Mouse (Mus musculus) embryonic facial prominence, embryonic 15.5 days (tissue): ENCODE results near the gene Yipf3. TPM values are rescaled to one million over a fixed set of nuclear protein-coding genes. Genes with fewer than 3 reads are reported as not detected.
A peak's percentile ranks its signal among the peaks of the same experiment; 100 is the strongest.

Experiments used
- ATAC-seq: fragments of 200-750 bp; cut with Nextera tagmentation; 2 replicates; pipeline ENCODE4 v1.8.0; 2017; ENCODE audit warnings: low read depth, moderate TSS enrichment; ENCODE audit not compliant: insufficient number of reproducible peaks, low FRiP score, low TSS enrichment
- H3K27ac ChIP-seq: fragments of 300-500 bp; sonication (generic); replicated peaks from 2 replicates; pipeline ENCODE4 v1.5.1; 2015; ENCODE audit warnings: mild to moderate bottlenecking, inconsistent platforms
- H3K27me3 ChIP-seq: fragments of 300-500 bp; sonication (generic); 2 replicates; pipeline ENCODE4 v1.6.1; 2015; ENCODE audit warnings: inconsistent platforms
- H3K36me3 ChIP-seq: fragments of 300-500 bp; sonication (generic); 2 replicates; pipeline ENCODE4 v1.6.1; 2015; ENCODE audit warnings: mild to moderate bottlenecking, inconsistent platforms
- H3K4me1 ChIP-seq: fragments of 300-500 bp; sonication (generic); 2 replicates; pipeline ENCODE4 v1.6.1; 2015; ENCODE audit warnings: inconsistent platforms
- H3K4me2 ChIP-seq: fragments of 300-500 bp; sonication (generic); replicated peaks from 2 replicates; pipeline ENCODE4 v1.6.1; 2015; ENCODE audit warnings: mild to moderate bottlenecking, inconsistent platforms
- H3K4me3 ChIP-seq: fragments of 300-500 bp; sonication (generic); replicated peaks from 2 replicates; pipeline ENCODE4 v1.5.1; 2015; ENCODE audit warnings: mild to moderate bottlenecking, inconsistent platforms
- H3K9ac ChIP-seq: fragments of 300-500 bp; sonication (generic); 2 replicates; pipeline ENCODE4 v1.6.1; 2015; ENCODE audit warnings: inconsistent platforms
- H3K9me3 ChIP-seq: fragments of 300-500 bp; sonication (generic); replicated peaks from 2 replicates; pipeline ENCODE4 v1.6.1; 2016; ENCODE audit warnings: inconsistent platforms
- WGBS: fragments of 180-500 bp; shearing (Covaris S2); methylation state at CpG from one replicate; pipeline ENCODE4 v1.1.7; 2015; 5-methylcytosine and 5-hydroxymethylcytosine counted together
- microRNA counts: library from miRNA; unstranded; fragments of <30 nt; microRNA quantifications from one replicate; lab custom pipeline; 2016
- microRNA-seq: library from miRNA; unstranded; fragments of <30 nt; microRNA quantifications from one replicate; pipeline ENCODE4, GENCODE M21; 2016; ENCODE audit warnings: borderline number of aligned reads
- polyA plus RNA-seq: library from polyadenylated mRNA; unstranded; fragments of >200 nt; fragmentation: Nextera tagmentation; extraction: Ambion mirVana; gene quantifications from 2 replicates; pipeline ENCODE4 v1.2.1, GENCODE M21; 2015

The Yipf3 gene
- polyA plus RNA-seq, 1 experiment from 2014 or later = 141 TPM

DNA sequence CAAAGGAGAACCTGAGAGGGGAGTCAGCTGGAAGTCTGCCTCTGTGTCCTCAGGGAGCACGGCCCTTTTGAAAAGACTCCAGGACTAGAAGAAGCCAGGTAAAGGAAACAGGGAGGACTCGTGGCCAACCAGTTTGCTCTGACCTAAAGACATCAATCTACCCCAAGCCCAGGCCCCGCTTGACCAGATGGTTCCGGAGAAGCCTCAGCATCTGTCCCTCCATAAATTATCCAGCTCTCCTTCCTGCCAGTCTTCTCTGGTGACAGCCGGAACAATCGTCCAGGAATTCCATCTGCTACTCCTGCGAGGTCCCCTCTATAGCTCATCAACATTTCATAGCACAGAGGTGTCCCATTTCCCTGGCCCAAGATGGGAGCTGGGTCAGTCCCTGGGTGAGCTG lies 36.8 kb downstream of the Yipf3 start:
- ATAC-seq = no peak
- Histone ChIP-seq H3K27ac (no peak overlapping the region), H3K9me3 (no peaks in the 10 kb centered on the region), H3K36me3 (peaks cover 8% of the 10 kb centered on the region), H3K4me2 (no peak overlapping the region), H3K4me1 (peaks cover 44% of the 10 kb centered on the region), H3K27me3 (no peaks in the 10 kb centered on the region), H3K9ac (no peak overlapping the region), H3K4me3 (no peak overlapping the region)
- 57% methylated on average over 7 of the region's 7 CpGs for WGBS

DNA sequence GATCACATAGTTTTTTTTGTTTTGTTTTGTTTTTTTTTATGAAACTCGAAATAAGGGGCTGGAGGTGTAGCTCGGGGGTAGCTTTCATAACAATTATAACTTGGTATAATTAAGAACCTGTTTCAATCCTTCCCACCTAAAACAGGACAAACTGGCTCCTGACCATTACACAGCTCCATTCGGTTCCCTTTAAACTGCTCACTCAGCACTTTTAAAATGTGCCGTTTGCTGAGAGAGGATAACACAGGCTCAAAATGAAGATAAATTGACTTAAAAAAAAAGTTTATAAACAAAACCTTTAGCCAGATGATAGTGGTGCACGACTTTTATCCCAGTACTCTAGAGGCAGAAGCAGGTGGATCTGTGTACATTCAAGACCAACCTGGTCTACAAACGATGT lies 37.5 kb downstream of the Yipf3 start:
- peaks cover 5% of the 10 kb centered on the region for H3K36me3 ChIP-seq
- H3K4me1 ChIP-seq = peaks cover 42% of the 10 kb centered on the region
- H3K4me2 ChIP-seq = no peak overlapping the region
- WGBS = 56% methylated on average over 6 of the region's 6 CpGs
- no peak overlapping the region for H3K4me3 ChIP-seq
- H3K9me3 ChIP-seq = no peaks in the 10 kb centered on the region
- no peak overlapping the region for H3K9ac ChIP-seq
- no peak for ATAC-seq
- H3K27ac ChIP-seq = no peak overlapping the region
- H3K27me3 ChIP-seq = no peaks in the 10 kb centered on the region

DNA sequence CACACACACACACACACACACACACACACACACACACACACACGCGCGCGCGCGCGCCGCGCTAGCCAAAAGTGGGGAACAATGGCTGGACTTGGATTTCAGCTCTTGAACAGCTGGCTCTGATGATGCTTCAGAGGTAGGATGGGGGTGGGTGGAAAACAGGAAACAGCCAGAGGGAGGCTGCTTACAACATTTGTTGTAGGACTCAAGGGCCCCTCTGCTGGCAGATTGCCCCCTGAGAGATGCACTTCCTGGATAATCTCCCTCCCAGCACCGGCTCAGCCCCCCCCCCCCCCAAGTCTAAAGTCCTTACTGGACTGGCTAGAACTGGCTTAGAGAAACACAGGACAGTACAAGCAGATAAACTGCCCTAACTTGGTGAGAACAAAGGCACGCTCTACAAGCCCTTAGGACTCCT lies 39.8 kb downstream of the Yipf3 start:
- peak overlapping the region; percentile 76 for H3K27ac ChIP-seq
- WGBS = 6% methylated on average over 11 of the region's 11 CpGs
- H3K27me3 ChIP-seq = no peaks in the 10 kb centered on the region
- peaks cover 22% of the 10 kb centered on the region for H3K4me1 ChIP-seq
- H3K36me3 ChIP-seq = no peaks in the 10 kb centered on the region
- H3K4me3 ChIP-seq = no peak overlapping the region
- ATAC-seq = peak; percentile 61
- H3K9me3 ChIP-seq = no peaks in the 10 kb centered on the region
- no peak overlapping the region for H3K9ac ChIP-seq
- H3K4me2 ChIP-seq = no peak overlapping the region; the same call in 1 of the 2 replicates

DNA sequence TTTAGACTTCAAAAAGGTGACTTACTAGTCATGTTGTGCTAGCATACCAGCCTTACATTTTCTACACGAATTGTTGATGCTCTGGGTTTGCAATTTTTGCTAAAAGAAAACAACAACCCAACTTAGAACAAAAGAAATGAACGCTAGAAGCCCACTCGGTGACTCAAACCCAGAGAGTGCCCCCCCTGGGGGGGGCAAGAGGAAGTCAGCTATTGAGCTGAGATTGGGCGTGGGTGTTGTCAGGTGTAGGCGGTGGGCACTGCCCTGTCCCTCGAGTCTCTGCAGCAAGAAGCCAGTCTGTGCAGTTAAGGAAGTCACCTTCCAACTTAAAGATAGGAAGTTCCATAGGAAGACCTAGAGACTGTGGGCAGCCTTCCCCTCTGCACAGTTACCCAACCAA lies 48.7 kb downstream of the Yipf3 start:
- Histone ChIP-seq H3K4me1 (peaks cover 21% of the 10 kb centered on the region), H3K27ac (no peak overlapping the region), H3K4me2 (peak overlapping the region; percentile 92), H3K36me3 (no peaks in the 10 kb centered on the region), H3K9me3 (no peaks in the 10 kb centered on the region), H3K9ac (no peak overlapping the region), H3K27me3 (peaks cover 47% of the 10 kb centered on the region), H3K4me3 (no peak overlapping the region)
- WGBS = 45% methylated on average over 6 of the region's 6 CpGs
- no peak for ATAC-seq

DNA sequence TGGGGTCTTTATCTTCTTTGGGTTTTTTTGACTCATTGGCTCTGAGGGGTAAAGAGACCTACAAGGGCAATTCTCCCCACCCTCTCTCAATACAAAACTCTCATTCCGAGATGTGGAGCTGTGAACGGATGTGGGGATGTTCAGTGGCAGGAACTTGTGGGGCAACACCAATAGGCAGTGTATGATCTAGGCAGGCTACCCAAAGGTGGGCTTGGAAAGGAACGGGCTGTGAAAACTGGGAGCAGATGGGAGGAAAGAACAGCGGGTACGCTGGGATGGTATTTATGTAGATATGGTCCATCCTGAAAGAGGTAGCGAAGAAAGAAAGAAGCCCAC lies 49.1 kb downstream of the Yipf3 start:
- Histone ChIP-seq H3K27ac (no peak overlapping the region), H3K27me3 (peaks cover 47% of the 10 kb centered on the region), H3K4me2 (peak overlapping the region; percentile 92), H3K36me3 (no peaks in the 10 kb centered on the region), H3K9me3 (no peaks in the 10 kb centered on the region), H3K4me1 (peaks cover 21% of the 10 kb centered on the region), H3K9ac (peak overlapping the region; percentile 15; the same call in 1 of the 2 replicates), H3K4me3 (peak overlapping the region; percentile 55)
- ATAC-seq = no peak
- WGBS = 7% methylated on average over 6 of the region's 6 CpGs

DNA sequence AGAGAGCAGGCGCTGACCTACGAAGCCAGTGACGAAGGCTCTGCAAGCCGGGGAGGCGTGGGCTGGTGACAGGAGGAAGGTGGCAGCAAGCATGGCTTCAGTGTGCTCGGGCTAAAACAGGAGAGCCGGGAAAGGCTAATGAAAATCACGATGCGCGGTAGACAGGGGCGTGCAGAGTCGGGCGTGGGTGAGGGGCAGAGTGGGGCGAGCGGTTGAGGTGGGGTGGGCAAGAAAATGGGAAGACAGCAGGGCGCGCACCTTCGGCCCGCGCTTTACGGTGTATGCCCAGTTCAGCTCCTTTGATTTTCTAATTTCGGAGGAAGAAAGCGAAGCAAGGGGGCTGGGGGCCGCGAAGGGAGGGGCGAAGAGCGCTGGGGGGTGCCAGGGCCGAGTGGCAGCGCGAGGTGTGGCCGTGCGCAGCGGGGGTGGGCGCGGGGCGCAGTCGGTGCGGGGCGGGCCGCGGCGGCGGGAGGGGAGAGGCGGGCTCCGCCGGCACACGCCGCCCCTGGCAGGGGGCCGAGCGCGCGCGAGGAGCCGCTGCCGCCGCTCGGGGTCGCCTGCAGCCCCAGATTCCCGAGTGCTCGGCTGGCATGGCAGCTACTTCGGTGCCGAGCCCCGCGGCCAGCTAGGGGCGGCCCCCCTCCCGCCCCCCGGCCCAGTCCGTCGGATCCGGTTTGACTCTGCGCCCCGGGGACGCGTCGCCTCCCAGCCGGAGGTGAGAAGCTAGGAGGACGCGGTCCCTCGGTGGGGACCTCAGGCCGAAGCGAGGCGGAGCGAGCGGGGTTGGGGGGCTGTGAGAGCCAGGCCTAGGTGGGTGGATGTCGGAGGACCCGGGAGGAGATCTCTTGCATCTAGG lies 49.7 kb downstream of the Yipf3 start, which contains the start of gene Dlk2:
TSS of gene Dlk2 (plus strand) at position 58 of the 856 bp plus-strand sequence.
- peak; percentile 49; the same call in 1 of the 2 replicates for ATAC-seq
- Histone ChIP-seq H3K9me3 (no peaks in the 10 kb centered on the region), H3K4me2 (peak within 1 kb of the TSS; percentile 92), H3K27me3 (peaks cover 47% of the 10 kb centered on the region), H3K4me3 (peak within 1 kb of the TSS; percentile 55), H3K27ac (0 out of 2 replicates have a peak within 1 kb of the TSS, but pooled peaks have one; percentile 5), H3K36me3 (no peaks in the 10 kb centered on the region), H3K9ac (peak within 1 kb of the TSS; percentile 15), H3K4me1 (peaks cover 21% of the 10 kb centered on the region)
- WGBS = under 1% methylated on average over 60 of the region's 86 CpGs

DNA sequence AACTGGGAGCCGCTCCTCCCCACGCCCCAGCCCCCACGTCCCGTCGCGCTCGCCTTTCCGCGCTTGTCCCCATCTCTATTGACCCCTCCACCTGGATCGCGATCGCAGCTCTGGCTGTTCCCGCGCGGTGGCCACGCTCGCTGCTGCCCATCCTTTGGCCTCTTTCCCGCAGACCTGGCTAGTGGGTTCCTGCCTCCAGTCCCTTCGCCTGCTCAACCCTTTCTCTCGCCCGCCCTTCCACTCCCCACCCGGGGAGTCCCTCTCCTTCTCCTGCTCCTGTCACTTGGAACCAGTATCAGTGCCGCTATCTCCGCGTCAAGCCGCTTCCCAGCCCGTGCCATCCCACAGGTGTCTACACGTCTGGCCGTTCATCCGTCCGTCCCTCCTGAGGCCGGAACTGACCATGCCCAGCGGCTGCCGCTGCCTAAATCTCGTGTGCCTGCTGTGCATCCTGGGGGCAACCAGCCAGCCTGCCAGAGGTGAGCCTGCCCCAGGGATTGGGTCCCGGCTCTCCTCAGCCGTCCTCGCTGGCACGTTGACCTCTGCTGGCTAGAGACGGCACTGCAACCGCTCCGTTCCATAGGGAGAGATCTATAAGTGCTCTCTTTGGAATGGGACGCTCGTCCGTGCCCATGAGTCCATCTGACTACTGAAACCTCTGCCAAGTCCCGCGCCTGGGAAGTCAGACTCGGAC lies 50.5 kb downstream of the Yipf3 start:
- Histone ChIP-seq H3K4me2 (peak overlapping the region; percentile 92), H3K27me3 (peaks cover 42% of the 10 kb centered on the region), H3K9ac (peak overlapping the region; percentile 15), H3K27ac (no peak overlapping the region), H3K4me1 (peaks cover 21% of the 10 kb centered on the region), H3K4me3 (peak overlapping the region; percentile 55), H3K9me3 (no peaks in the 10 kb centered on the region), H3K36me3 (no peaks in the 10 kb centered on the region; the same call in 1 of the 2 replicates)
- WGBS = 0% methylated on average over 48 of the region's 48 CpGs
- peak; percentile 80; the same call in 1 of the 2 replicates for ATAC-seq

DNA sequence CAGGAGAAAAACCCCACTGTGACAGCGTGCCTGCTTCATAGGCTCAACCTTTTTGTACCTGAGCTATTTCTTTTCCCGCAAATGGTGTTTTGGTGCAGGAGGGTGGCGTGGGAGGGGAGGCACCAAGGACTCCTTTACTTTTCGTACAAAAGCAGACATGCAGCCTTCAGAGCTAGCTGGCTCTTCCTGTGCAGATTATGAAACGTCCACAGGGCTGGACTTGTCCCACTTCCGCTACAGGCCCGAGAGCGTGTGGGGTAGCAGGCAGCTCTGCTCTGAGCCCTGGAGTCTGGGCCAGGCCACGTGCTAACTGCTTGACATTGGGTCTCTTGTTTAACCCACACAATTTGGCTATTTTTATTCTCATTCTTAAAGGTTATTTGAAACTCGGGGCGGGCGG lies 54.0 kb downstream of the Yipf3 start:
- peaks cover 21% of the 10 kb centered on the region for H3K4me1 ChIP-seq
- H3K4me2 ChIP-seq = no peak overlapping the region
- no peak overlapping the region for H3K4me3 ChIP-seq
- peaks cover 18% of the 10 kb centered on the region for H3K27me3 ChIP-seq
- no peak for ATAC-seq
- H3K9me3 ChIP-seq = no peaks in the 10 kb centered on the region
- peaks cover 18% of the 10 kb centered on the region for H3K36me3 ChIP-seq
- no peak overlapping the region for H3K9ac ChIP-seq
- no peak overlapping the region for H3K27ac ChIP-seq
- WGBS = 62% methylated on average over 12 of the region's 12 CpGs

MicroRNA genes within 50 kb of the gene (microRNA counts, 519-probe panel; counts per million panel counts)
- microRNA mmu-miR-693-3p (lab: Ali Mortazavi, UCI) = not detected
- not detected for microRNA mmu-miR-693-5p (lab: Ali Mortazavi, UCI)

Small RNAs within 50 kb of the gene (microRNA-seq; reads per million reads assigned to microRNA genes)
- 0.52 reads per million for gene Mir693

Other genes starting within 250 kb of the Yipf3 start
- gene Vegfa, start 215.7 kb upstream of the Yipf3 start, polyA plus RNA-seq = 4.6 and 6.9 TPM in 2 replicates
- gene Mrps18a, start 137.1 kb upstream of the Yipf3 start, polyA plus RNA-seq = 124 and 134 TPM in 2 replicates
- 22.7 and 37.1 TPM in 2 replicates for gene Rsph9, start 103.9 kb upstream of the Yipf3 start, polyA plus RNA-seq
- gene Mad2l1bp, start 94.5 kb upstream of the Yipf3 start, polyA plus RNA-seq = 31.8 and 35.1 TPM in 2 replicates
- gene Gtpbp2, start 87.0 kb upstream of the Yipf3 start, polyA plus RNA-seq = 43.3 and 45.4 TPM in 2 replicates
- gene Polh, start 45.4 kb upstream of the Yipf3 start, polyA plus RNA-seq = 18.4 and 20.2 TPM in 2 replicates
- gene Xpo5, start 45.3 kb upstream of the Yipf3 start, polyA plus RNA-seq = 33.0 and 35.0 TPM in 2 replicates
- 81.3 and 83.1 TPM in 2 replicates for gene Polr1c, start within 50 bp of the Yipf3 start, polyA plus RNA-seq
- gene Lrrc73, start 5.5 kb downstream of the Yipf3 start, polyA plus RNA-seq = 2.3 and 3.7 TPM in 2 replicates
- 56.0 and 64.0 TPM in 2 replicates for gene Tjap1, start 34.9 kb downstream of the Yipf3 start, polyA plus RNA-seq
- 16.6 and 16.8 TPM in 2 replicates for gene Dlk2, start 49.3 kb downstream of the Yipf3 start, polyA plus RNA-seq
- 5.8 and 6.7 TPM in 2 replicates for gene Abcc10, start 80.3 kb downstream of the Yipf3 start, polyA plus RNA-seq
- gene Zfp318, start 135.7 kb downstream of the Yipf3 start, polyA plus RNA-seq = 10.7 and 11.9 TPM in 2 replicates
- 3.5 and 3.6 TPM in 2 replicates for gene Crip3, start 180.8 kb downstream of the Yipf3 start, polyA plus RNA-seq
- gene Slc22a7, start 190.4 kb downstream of the Yipf3 start, polyA plus RNA-seq = 0.15 TPM in 1 of 2 replicates, not detected in the other
- gene Ttbk1, start 239.6 kb downstream of the Yipf3 start, polyA plus RNA-seq = 0.15 and 0.18 TPM in 2 replicates
- gene Dnph1, start 248.6 kb downstream of the Yipf3 start, polyA plus RNA-seq = 40.4 and 41.0 TPM in 2 replicates